Mouse (Mus musculus) CH12.LX (cell line): Measurements from ENCODE around the gene Cyp27b1.

Experiments used
- CHD2 ChIP-seq: IDR thresholded peaks from 2 replicates; pipeline ENCODE4 v1.6.1; 2011; ENCODE audit warnings: low read length, improper control_type of control experiment
- CTCF ChIP-seq, 2 experiments: IDR thresholded peaks in 1 of 2; conservative IDR thresholded peaks in 1 of 2; 2 replicates each; pipeline ENCODE4 v1.5.1; 2011 to 2012; ENCODE audit warnings: low read depth in 2 of 2, low read length in 2 of 2, improper control_type of control experiment in 1 of 2, inconsistent platforms in 1 of 2, mild to moderate bottlenecking in 1 of 2, moderate library complexity in 1 of 2
- EP300 ChIP-seq: IDR thresholded peaks from 2 replicates; pipeline ENCODE4 v1.6.1; 2011; ENCODE audit warnings: low read length, improper control_type of control experiment
- NRF1 ChIP-seq: IDR thresholded peaks from 2 replicates; pipeline ENCODE4 v1.6.1; 2014; ENCODE audit warnings: low read depth, mild to moderate bottlenecking, inconsistent platforms, low read length, improper control_type of control experiment, moderate library complexity
- POLR2A ChIP-seq: IDR thresholded peaks from 2 replicates; pipeline ENCODE4 v1.6.1; 2011; ENCODE audit warnings: low read depth, mild to moderate bottlenecking, improper control_type of control experiment, low read length

GRCm38 (mm10) chr10:127077515-127077914, 29.5 kb downstream of the Cyp27b1 start:
- no peak for TF ChIP-seq CHD2
- no peak for TF ChIP-seq EP300
- no peak for TF ChIP-seq NRF1
- no peak for TF ChIP-seq CTCF (conservative IDR thresholded peaks at IDR 0.05 in 1 of 2, IDR thresholded peaks at IDR 0.05 in 1 of 2; ENCODE audit: low read depth in 2 of 2, low read length in 2 of 2)
- TF ChIP-seq POLR2A: no peak
